Mouse (Mus musculus) adrenal gland, adult 18-20 months (tissue): Measurements from ENCODE around the gene Yif1b. TPM values are rescaled to one million over a fixed set of nuclear protein-coding genes. Genes with fewer than 3 reads are reported as not detected.
"Not testable (repeated sequence)": the region's sequence is repeated elsewhere in the genome, so short reads cannot be mapped to it uniquely, and the experiment has no call there.

ENCODE experiments used
- DNase-seq, 2 experiments: peaks; one replicate each; pipeline ENCODE4 v3.0.0; 2021 to 2022; ENCODE audit warnings: low spot score in 2 of 2
- long read RNA-seq, 2 experiments: library from polyadenylated mRNA; stranded (forward); transcript quantifications; one replicate each; pipeline ENCODE4 v2.0.0; 2021
- total RNA-seq, 2 experiments: library from RNA; stranded (reverse); gene quantifications; 1 replicate in 1 of 2; 2 replicates in 1 of 2; pipeline ENCODE4 v1.2.3; 2021

Yif1b gene
- 10 to 100 TPM; 45.5 to 64.9 TPM for total RNA-seq
- long read RNA-seq, experiment 1, transcript Yif1b-203 (8 exons, 1,126 nt) = major isoform, 18 of 66 reads
- long read RNA-seq, experiment 1, transcript Yif1b-201 (8 exons, 1,111 nt) = minor isoform, 16 of 66 reads
- long read RNA-seq, experiment 1, partial matches to known transcripts = 0 of 66 reads
- long read RNA-seq, experiment 1, other reads (novel, unspliced or antisense) = 31 of 66 reads
- long read RNA-seq, experiment 2, transcript Yif1b-203 (8 exons, 1,126 nt) = major isoform, 56 of 174 reads
- long read RNA-seq, experiment 2, transcript Yif1b-201 (8 exons, 1,111 nt) = minor isoform, 14 of 174 reads
- long read RNA-seq, experiment 2, partial matches to known transcripts = 9 of 174 reads
- long read RNA-seq, experiment 2, other reads (novel, unspliced or antisense) = 93 of 174 reads

GRCm38 (mm10) chr7:29238019-29238967, at the start of gene Yif1b:
Yif1b (plus strand) TSS chr7:29238329.
- DNase-seq = peak; percentile 94 to 96

DNA sequence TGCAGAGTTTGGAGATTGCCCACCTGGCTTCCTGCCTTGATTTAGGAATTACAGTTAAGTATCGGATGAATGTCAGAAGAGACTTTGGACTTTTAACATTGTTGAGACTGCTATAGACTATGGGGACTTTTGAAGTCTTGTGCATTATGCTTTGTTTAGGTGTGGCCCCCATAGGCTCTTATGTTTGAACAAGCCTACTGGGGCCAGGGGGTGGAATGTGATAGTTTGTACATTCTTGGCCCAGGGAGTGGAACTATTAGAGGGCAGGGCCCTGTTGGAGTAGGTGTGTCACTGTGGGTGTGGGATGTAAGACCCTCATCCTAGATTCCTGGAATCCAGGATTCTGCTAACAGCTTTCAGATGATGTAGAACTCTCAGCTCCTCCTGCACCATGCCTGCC, 43.9 kb upstream of the Yif1b start:
- not testable (repeated sequence) for DNase-seq

- DNase-seq = no peak
These were observed 35.6 kb upstream of the Yif1b start for GRCm38 (mm10) chr7:29202577-29202976.

GRCm38 (mm10) chr7:29211013-29211412, 27.1 kb upstream of the Yif1b start:
- DNase-seq = peak in 1 of 2 experiments; percentile 30

DNA sequence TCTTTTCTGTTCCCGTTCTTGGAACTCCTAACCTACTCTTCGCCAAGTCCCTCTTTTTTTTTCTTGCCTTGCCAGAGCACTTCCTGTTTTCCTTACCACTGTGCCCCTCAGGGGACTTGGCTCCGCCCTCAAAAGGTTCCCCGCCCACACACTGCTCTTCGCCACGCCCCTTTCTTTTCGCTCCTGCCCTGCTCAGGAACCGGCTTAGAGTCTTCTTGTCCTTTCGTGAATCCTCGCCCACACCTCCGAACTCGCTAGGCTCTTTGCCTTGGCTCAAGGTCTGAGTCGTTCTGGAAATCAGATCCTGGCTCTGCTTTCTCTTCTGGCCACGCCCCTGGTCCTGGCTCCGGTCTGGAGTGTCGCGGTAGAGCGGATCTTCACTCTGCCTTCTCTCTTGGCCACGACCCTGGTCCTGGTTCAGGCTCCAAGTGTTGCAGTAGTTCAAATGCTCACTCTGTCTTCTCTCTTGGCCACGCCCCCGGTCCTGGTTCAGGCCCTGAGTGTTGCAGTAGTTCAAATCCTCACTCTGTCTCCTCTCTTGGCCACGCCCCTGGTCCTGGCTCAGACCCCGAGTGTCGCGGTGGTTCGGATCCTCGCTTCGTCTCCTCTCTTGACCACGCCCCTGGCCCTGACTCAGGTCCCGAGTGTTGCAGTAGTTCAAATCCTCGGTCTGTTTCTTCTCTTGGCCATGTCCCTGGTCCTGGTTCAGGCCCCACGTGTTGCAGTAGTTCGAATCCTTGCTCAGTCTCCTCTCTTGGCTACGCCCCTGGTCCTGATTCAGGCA, 26.5 kb upstream of the Yif1b start:
- DNase-seq = peak; percentile 76 to 77

DNA sequence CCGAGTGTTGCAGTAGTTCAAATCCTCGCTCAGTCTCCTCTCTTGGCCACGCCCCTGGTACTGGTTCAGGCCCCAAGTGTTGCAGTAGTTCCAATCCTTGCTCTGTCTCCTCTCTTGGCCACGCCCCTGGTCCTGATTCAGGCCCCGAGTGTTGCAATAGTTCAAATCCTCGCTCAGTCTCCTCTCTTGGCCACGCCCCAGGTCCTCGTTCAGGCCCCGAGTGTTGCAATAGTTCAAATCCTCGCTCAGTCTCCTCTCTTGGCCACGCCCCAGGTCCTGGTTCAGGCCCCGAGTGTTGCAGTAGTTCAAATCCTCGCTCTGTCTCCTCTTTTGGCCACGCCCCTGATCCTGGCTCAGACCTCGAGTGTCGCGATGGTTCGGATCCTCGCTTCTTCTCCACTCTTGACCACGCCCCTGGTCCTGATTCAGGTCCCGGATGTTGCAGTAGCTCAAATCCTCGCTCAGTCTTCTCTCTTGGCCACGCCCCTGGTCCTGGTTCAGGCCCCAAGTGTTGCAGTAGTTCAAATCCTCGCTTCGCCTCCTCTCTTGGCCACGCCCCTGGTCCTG, 25.8 kb upstream of the Yif1b start:
- DNase-seq = no peak

DNA sequence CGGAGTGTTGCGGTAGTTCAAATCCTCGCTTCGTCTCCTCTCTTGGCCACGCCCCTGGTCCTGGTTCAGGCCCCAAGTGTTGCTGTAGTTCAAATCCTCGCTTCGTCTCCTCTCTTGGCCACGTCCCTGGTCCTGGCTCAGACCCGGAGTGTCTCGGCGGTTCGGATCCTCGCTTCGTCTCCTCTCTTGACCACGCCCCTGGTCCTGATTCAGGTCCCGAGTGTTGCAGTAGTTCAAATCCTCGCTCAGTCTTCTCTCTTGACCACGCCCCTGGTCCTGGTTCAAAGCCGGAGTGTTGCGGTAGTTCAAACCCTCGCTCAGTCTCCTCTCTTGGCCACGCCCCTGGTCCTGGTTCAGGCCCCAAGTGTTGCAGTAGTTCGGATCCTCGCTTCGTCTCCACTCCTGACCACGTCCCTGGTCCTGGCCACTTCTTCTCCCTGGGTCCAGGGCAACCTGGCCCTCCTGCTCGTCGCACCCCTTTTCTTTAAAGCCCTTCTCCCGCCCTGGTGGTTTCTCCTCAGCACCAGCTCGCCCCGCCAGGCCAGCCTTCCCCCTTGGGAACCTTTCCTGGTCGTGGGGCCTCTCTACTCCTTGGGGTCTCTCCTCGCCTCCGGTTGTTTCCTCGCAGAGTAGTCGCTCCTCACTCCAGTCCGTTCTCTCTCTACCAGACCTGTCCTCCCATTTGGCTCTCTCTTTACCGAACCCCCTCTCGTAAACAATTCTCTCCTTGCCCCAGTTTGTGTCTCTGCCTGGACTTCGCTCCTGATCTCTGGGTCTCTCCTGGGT, 25.2 kb upstream of the Yif1b start:
- not testable (repeated sequence) for DNase-seq

DNA sequence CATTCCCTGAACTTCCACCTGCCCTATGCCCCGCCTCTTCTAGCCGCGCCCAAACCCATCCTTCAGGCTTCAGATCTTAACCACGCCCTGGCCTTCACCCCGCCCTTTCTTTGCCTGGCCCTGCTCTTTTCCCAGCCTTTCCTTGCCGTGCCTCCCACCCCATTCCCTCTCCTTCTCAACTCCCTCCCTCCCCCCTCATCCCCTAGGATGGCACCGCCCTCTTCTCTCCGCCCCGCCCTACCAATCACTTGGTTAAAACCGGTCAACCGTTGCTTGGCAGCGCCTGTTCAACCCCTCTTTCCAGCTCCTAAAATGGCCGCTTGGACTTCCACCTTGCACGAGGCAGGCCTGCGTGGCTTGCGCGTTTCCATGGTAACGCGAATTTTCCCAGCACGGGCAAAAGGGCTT, 24.4 kb upstream of the Yif1b start, which contains the start of gene Catsperg1:
Gene Catsperg1 (minus strand): TSS at position 361 of the 408 bp plus-strand sequence.
- DNase-seq = no peak

DNA sequence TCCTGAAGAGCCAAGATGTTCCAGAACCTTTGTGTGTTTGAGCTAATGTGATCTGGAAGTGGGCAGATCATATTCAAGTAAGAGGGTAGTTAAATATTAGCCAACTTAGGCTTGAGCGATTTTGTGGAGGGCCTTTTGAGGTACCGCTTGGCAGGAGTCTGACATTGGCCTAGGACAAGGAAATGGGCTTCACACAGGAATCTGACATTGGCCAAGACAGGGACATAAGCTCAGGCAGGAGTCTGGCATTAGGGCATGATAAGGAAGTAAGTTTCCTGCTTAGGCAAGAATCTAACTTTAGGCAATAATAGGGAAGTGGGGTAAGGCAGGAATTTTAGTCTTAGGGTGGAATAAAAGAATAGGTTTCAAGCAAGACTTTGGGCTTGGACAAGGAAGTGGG, 23.9 kb upstream of the Yif1b start:
- DNase-seq = no peak

DNA sequence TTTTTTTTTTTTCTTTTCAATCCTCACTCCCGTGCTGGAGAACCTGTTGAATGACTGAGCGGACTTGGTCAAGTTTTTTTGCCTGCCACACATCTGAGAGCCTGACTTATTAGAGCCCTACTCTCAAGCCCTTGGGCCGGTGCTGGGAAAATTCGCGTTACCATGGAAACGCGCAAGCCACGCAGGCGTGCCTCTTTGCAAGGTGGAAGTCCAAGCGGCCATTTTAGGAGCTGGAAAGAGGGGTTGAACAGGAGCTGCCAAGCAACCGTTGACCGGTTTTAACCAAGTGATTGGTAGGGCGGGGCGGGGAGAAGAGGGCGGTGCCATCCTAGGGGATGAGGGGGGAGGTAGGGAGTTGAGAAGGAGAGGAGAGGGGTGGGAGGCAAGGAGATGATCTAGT, 23.3 kb upstream of the Yif1b start:
- DNase-seq = no peak

GRCm38 (mm10) chr7:29224756-29225394, 13.3 kb upstream of the Yif1b start:
- DNase-seq = no peak

DNA sequence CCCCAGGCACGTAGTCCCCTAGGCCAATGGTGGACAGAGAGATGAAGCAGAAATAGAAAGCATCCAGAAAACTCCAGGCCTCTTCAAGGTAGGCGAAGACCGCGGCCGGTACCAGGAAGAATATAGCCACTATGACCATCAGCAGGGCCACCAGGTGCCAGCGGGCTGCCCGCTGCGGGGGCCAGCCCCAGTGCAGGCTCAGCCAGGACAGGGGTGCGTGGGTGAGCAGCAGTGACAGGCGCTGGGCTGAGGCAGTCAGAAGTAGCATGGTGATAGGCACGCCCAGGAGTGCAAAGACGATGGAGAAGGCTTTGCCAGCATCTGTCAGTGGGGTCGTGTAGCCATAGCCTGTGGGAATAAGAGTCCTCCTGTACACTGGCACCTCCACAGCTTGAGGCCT, 12.6 kb upstream of the Yif1b start:
- no peak for DNase-seq

DNA sequence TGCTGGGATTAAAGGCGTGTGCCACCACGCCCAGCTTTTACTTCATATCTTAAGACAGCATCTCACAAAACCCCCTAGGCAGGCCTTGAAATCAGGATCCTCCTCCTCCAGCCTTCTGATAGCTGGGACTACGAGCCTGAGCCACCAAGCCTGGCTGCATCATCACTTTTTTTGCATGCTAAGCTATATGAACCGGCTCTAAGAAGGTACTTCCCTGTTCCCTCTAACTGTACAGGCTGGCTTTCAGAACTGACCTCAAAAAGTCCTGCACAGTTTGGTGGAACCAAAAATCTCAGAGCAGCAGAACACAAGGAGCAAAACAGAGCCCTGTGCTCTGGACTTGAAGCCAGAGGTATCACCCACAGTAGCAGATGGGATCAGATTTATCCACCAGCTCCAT, 9.9 kb upstream of the Yif1b start:
- no peak for DNase-seq

DNA sequence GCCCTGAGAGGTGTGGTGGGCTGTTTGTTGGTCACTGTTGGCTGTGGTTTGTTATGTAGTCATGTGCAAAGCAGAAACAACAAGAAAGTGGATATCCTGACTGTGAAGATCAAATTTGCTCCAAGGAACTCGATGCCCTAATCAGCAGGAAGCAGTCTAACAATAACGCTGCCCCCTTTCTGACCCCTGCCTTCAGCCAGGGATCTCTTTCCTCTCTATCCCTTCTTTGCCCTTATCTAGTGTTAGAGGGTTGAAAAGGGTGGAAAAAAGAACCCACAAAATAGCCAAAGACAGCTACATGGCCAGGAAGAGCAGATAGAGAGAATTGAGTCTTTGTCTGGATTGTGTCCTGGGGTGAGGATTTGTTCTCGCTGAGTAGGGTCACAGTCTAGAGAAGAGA, 7.6 kb upstream of the Yif1b start:
- DNase-seq = no peak

GRCm38 (mm10) chr7:29231517-29231916, 6.6 kb upstream of the Yif1b start:
- no peak for DNase-seq

GRCm38 (mm10) chr7:29232247-29233013, 5.7 kb upstream of the Yif1b start, which contains the start of gene Kcnk6:
Kcnk6 (minus strand) TSS chr7:29232515.
- DNase-seq = peak; percentile 25 to 55

- no peak for DNase-seq
These were observed 4.4 kb upstream of the Yif1b start for GRCm38 (mm10) chr7:29233745-29234144.

- DNase-seq = no peak
These were observed 3.5 kb upstream of the Yif1b start for GRCm38 (mm10) chr7:29234661-29235060.

DNA sequence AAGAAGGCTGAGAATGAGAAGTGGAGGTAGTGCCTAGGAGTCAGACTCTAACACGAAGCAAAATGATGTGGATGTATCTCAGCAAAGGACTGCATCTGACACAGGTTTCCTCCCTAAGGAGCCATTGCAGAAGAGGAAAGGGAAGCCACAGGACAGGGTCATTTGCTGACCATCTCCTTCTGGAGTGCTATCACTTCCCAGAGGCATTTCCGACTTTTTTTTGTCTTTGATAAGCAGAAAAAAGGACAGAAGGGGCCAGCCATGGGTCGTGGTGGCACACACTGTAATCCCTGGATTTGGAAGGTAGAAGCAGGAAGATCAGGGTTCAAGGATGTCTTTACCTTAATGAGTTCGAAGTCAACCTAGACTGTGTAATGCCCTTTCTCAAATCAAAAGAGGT, 1.5 kb upstream of the Yif1b start:
- no peak for DNase-seq
